Mouse (Mus musculus) retina, postnatal 1 day (tissue): ENCODE data around the gene Ap3m1.
A peak's percentile ranks its signal among the peaks of the same experiment; 100 is the strongest.

Source experiments
- DNase-seq: peaks from one replicate; pipeline ENCODE4 v3.0.0-alpha.2; 2012

The Ap3m1 gene

DNA sequence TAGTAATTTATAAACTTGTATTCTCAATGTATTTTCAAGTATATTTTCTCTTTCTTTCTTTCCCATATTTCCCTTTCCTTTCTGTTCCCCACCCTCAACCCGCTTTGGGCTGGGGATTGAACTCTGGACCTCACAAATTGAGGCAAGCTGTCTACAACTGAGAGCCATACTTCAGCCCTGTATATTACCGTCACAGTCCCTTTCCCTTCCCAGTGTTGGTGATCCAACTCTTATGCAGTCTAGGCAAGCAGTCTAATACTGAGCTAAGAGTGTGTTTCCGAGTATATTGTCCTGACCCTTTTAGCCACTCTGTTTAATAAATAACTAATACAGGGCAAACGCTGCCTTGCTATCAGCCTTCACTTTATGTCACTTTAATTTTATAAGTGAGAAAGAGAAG lies 52.7 kb downstream of the Ap3m1 start:
- no peak for DNase-seq

DNA sequence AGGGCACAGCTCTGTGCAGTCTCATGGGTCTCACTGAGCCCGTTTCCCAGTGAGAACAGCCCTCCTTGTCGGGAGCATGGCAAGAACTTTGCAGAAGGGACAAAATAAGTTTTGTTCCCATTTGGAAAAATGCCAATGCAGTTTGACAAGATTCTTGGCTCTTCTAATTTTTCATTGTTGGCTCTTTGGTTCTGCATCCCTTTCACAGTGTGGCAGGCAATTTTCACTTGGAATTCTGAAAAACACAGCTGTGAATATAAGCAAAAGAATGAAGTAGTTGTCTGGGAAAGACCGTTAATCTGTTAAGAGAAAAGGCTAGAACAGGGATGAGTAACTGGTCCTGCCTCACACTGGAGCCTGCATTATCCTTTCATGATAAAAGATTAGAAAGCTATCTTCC lies 54.8 kb downstream of the Ap3m1 start:
- DNase-seq, result no peak

DNA sequence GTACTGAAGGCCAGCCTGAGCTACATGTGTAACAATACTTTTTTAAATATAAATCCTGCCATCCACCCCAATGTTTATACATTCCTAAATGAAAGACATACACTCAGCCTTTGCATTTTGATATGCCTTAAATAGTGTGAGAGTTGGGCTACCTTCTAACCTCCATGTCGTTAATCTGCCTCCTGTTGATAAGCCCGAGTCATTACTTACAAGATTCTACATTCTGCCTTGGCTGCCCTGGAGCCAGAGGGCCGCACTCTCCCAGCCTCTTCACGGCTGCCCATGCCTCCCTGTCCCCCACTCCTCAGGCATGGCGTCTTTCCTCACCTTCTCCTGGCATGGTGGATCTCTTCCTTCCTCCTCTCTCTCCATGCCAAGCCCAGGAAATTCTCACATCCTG lies 55.9 kb downstream of the Ap3m1 start:
- DNase-seq, result no peak

DNA sequence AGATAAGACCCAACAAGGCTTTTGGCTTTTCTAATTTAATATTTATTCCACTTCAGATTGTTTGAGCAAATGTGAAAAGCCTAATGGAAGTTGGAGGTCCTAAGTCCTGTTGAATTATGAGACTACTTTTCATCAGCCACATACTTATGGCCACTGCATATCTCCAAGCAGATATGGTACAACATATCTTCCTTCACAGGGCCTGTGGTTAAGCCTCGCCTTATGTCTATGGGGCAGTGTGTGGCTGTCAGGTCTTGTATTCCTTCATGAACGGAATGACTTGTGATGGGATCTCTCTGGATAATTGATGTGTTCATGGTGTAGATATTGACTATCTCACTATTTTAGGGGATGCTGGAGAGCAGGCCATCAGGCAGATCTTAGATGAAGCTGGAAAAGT lies 56.8 kb downstream of the Ap3m1 start:
- DNase-seq, result no peak

DNA sequence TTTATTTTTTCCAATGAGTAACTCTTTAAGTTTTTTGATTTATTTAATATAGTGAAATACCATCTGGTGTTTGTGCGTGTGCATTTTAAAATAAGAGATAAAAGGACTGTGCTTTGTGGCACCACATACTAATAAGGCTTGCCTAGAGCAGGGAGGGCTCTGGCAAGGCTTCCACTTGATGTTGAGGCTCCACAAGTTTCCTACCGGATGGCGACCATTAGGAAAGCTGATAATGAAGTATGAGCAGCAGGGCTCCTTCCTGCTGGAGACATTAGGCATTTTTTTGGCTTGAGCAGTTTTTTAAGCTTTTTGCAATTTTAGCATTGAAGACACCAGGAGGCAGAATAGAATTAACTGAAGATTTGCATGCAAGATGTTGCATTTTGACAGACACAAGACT lies 57.8 kb downstream of the Ap3m1 start:
- no peak for DNase-seq

DNA sequence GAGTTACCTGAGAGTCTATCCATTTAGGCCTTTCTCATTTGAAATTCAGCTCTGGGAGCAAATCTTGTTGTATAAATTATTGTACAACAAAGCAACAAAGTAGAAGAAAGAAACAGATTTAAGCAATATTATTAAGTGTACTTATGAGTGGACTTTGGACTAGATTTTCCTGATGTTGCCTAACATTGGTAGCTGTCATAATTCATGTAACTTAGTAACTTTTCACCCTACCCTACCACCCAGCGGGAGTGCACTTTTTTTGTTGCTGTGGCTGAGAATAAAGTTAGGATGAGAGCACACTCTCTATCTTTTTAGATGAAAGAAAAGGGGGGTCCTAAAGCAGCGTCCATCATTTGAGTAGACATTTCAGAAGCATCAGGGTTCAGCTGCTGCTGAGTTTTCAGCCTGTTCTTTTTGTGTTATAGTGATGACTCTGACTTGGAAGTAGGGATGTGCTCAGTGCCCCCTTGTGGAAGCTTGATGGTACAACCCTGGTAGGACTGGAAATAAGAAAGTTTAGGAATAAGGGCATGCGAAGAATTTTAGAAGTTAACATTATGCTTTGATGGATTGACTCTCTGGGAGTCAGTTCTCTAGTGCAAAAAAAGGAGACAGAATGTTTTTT lies 59.1 kb downstream of the Ap3m1 start:
- peak; percentile 65 for DNase-seq

DNA sequence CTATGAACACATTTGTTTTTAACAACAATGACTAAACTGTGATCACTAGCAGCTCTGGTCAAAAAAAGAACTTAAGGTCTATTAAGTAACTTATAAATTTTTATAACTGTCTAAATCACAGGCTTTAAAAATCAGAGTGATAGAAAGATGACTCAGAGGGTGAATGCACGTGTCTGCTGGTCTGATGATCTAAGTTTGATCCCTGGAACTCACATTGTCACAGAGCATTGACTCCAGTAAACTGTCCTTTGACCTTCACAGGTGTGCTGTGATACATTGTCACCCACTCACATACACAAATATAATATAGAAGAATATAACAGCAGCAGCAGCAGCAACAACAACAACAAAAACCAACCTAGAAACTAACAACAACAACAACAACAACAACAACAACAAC lies 60.8 kb downstream of the Ap3m1 start:
- no peak for DNase-seq

DNA sequence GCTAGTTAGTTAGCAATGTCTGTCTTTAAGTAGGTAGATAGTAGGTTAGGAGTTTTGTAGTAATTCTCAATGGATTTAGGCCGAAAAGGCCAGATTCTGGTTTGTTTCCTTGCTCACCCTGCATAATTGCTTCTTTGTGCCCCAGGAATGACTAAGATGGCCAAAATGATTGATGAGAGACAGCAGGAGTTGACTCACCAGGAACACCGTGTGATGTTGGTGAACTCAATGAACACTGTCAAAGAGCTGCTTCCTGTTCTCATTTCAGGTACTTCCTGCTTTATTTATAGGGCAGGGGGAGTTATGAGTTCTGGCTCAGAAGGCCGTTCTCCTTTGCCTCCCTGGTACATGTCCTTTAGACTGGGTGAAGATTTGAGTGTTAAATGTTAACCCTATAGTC lies 66.8 kb downstream of the Ap3m1 start:
- no peak for DNase-seq

DNA sequence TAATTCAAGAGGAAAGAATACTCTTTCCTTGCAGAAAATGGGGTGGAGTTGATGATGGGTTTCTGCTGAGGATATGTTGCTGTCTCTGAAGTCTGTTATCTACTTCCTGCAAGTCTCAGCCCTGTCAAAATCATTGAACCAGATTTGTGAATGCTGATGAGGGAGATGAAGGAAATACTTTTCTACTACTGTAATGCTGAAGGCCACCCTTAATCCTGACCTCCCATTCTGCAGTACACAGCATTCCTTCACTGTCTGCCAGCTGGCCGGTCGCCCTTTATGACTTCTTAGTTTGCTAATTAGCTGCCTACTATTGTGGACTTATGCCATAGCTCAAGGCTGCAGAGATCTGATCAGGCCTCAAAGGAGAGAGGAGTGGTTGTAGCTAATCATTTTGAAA lies 68.5 kb downstream of the Ap3m1 start:
- peak; percentile 8 for DNase-seq
